Mouse (Mus musculus) layer of hippocampus, adult 8-10 months (tissue): ENCODE measurements around the gene Atat1. TPM values are rescaled to one million over a fixed set of nuclear protein-coding genes. Genes with fewer than 3 reads are reported as not detected.
A peak's percentile ranks its signal among the peaks of the same experiment; 100 is the strongest.
"Not testable (repeated sequence)": the region's sequence is repeated elsewhere in the genome, so short reads cannot be mapped to it uniquely, and the experiment has no call there.

Experiments
- DNase-seq, 2 experiments: peaks; one replicate each; pipeline ENCODE4 v3.0.0; 2022; ENCODE audit warnings: low spot score in 2 of 2
- total RNA-seq, 4 experiments: library from RNA; stranded (reverse); gene quantifications; 2 replicates each; pipeline ENCODE4 v1.2.4; 2022

The Atat1 gene
- 10 to 100 TPM; 53.2 to 64.1 (median 60.0) TPM for total RNA-seq

- DNase-seq: peak; percentile 93
Measured at GRCm38 (mm10) chr17:35909919-35910369, at the start of gene Atat1. Gene Atat1 (minus strand): TSS chr17:35910075.

- no peak for DNase-seq
Measured at GRCm38 (mm10) chr17:35958533-35959223, 48.8 kb upstream of the Atat1 start.

- DNase-seq: no peak
Measured at GRCm38 (mm10) chr17:35954665-35955064, 44.8 kb upstream of the Atat1 start.

- DNase-seq: not testable (repeated sequence)
Measured at GRCm38 (mm10) chr17:35952559-35952958, 42.7 kb upstream of the Atat1 start.

GRCm38 (mm10) chr17:35950946-35951345 is 41.1 kb upstream of the Atat1 start:
- not testable (repeated sequence) for DNase-seq

GRCm38 (mm10) chr17:35939941-35940340 is 30.1 kb upstream of the Atat1 start:
- no peak for DNase-seq

- DNase-seq: no peak
Measured at GRCm38 (mm10) chr17:35939108-35939507, 29.2 kb upstream of the Atat1 start.

GRCm38 (mm10) chr17:35937700-35938348 is 27.9 kb upstream of the Atat1 start:
- no peak for DNase-seq

GRCm38 (mm10) chr17:35935763-35936162 is 25.9 kb upstream of the Atat1 start:
- DNase-seq: not testable (repeated sequence)

- no peak for DNase-seq
Measured at GRCm38 (mm10) chr17:35932608-35933007, 22.7 kb upstream of the Atat1 start.

- no peak for DNase-seq
Measured at GRCm38 (mm10) chr17:35930627-35931026, 20.8 kb upstream of the Atat1 start.

GRCm38 (mm10) chr17:35929534-35929933 is 19.7 kb upstream of the Atat1 start:
- DNase-seq: no peak

- DNase-seq: no peak
Measured at GRCm38 (mm10) chr17:35927471-35927870, 17.6 kb upstream of the Atat1 start.

- DNase-seq: no peak
Measured at GRCm38 (mm10) chr17:35923281-35923680, 13.4 kb upstream of the Atat1 start.

- no peak for DNase-seq
Measured at GRCm38 (mm10) chr17:35922566-35922965, 12.7 kb upstream of the Atat1 start.

GRCm38 (mm10) chr17:35921710-35922109 is 11.8 kb upstream of the Atat1 start:
- DNase-seq: no peak

GRCm38 (mm10) chr17:35920862-35921562 is 11.1 kb upstream of the Atat1 start:
- no peak for DNase-seq

- no peak for DNase-seq
Measured at GRCm38 (mm10) chr17:35920384-35920783, 10.5 kb upstream of the Atat1 start.

GRCm38 (mm10) chr17:35919864-35920301 is 10.0 kb upstream of the Atat1 start:
- no peak for DNase-seq

- DNase-seq: peak; percentile 94 to 96
Measured at GRCm38 (mm10) chr17:35919060-35919715, 9.3 kb upstream of the Atat1 start.

- DNase-seq: no peak
Measured at GRCm38 (mm10) chr17:35918276-35919059, 8.6 kb upstream of the Atat1 start.
